Mouse (Mus musculus) spleen, postnatal 10 days (tissue): ENCODE measurements around the gene Dock2.
"Not testable (repeated sequence)": the region's sequence is repeated elsewhere in the genome, so short reads cannot be mapped to it uniquely, and the experiment has no call there.

Experiments
- DNase-seq, 2 experiments: peaks; one replicate each; pipeline ENCODE4 v3.0.0; 2021 to 2022; ENCODE audit warnings: low spot score in 2 of 2

The Dock2 gene

DNA sequence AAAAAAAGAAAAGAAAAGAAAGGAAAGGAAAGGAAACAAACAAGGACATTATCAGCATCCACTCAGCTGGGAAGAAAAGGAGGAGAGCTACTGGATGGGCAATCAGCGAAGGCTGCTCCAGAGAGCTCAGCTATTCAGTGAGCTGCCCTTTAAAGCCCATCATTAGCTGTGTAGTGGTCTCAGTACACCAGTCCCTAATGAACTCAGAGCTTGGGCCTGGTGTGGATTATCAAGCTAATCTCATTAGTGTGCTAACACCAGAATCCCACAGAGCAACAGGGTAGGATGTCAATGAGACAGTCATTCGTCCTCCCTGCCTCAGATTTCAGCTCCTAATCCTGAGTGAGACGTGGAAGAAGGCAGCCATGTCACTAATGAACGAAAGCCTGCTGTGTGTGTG lies 493.4 kb downstream of the Dock2 start:
- no peak for DNase-seq

- no peak for DNase-seq
These were observed 499.4 kb downstream of the Dock2 start for GRCm38 (mm10) chr11:34284124-34284808.

DNA sequence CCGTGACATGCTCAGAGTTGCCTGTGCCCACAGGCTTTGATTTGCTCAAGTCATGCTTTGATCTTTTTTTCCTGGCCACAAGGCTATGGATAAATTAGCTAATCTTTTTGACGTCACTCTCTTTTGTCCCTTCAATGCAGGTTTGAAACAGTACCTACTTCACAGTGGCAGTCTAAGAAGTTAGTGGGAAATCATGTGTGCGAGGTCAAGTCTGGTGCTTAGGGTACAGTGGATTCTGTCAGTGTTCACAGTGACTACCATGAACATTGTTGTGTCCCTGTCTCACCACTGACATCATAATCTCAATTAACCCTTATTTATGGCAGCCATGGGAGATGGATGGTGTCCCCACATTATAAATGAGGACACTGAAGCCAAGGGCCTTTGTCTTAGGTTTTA lies 506.6 kb downstream of the Dock2 start:
- no peak for DNase-seq

DNA sequence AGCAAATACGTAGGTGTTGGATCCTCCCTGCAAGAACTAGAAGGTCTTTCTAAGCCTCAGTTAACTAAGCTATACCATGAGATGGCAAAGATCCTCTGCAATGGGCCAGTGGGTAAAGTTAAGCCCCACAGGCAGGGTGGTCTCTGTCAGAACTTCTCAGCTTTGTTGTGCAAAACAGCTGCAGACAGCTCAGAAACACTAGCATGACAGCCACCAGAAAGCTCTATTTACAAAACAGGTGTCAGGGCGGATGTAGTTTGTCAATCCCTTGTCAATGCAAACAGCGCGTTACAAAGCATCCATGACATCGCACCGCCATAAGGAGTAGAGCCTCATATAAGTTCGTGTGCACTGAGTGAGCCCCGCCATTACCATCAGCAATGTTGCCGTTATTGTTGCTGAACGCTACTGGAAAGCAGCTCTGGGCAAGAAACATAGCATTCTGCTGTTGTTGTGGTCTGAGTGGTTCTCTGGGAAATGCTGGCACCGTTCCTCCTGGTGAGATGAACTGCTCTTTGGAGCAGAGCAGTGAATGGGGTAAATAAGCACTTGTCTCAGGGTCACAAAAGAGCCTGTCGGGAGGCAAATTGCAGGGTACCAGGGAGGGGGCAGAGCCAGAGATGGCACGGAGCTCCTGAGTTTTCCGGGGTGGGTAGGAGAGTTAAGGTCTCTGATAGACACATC lies 507.2 kb downstream of the Dock2 start:
- DNase-seq = no peak

- peak in 1 of 2 experiments; percentile 35 for DNase-seq
These were observed 507.8 kb downstream of the Dock2 start for GRCm38 (mm10) chr11:34275941-34276340.

GRCm38 (mm10) chr11:34272016-34272415 lies 511.7 kb downstream of the Dock2 start:
- no peak for DNase-seq

GRCm38 (mm10) chr11:34264099-34264498 lies 519.6 kb downstream of the Dock2 start:
- DNase-seq = no peak

GRCm38 (mm10) chr11:34258849-34259469 lies 524.7 kb downstream of the Dock2 start:
- DNase-seq = no peak

- DNase-seq = no peak
These were observed 526.0 kb downstream of the Dock2 start for GRCm38 (mm10) chr11:34257548-34258189.

GRCm38 (mm10) chr11:34242979-34243378 lies 540.7 kb downstream of the Dock2 start:
- no peak for DNase-seq

DNA sequence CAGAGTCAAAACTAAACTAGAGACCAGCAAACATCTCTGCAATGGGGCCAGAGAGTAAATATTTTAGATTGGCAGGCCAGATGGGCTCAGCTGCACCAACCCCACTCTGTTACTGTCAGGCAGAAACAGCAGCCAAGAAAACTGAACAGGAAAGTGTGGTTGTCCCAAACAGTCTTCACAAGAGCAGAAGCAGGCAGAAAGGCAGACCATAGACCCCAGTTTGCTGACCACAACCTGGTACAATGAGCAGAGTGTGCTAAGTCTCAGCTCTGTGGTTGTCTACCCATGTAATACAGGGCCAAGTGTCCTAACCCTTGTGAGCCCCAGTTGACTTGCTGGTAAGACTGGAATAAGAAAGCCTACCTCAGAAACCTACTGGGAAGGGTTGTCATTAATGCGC lies 543.4 kb downstream of the Dock2 start:
- no peak for DNase-seq

DNA sequence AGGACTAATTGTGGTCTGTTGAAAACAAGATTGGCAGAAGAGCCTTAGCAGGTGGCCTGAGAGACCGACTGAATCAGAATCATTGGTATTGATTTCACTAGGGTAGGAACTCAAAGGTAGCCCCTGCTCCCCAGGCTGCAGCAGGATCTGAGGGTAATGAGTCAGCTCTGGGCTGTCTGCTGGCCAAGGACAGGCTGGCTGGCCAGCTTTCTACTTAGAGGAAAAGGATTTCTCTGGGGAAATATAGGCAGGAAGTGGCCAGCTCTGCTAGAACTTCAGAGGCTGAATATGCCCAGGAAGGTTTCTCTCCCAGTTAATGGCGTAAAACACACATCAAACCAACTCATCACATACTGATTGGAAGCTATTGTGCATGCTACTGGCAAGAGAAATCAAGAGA lies 544.0 kb downstream of the Dock2 start:
- no peak for DNase-seq

DNA sequence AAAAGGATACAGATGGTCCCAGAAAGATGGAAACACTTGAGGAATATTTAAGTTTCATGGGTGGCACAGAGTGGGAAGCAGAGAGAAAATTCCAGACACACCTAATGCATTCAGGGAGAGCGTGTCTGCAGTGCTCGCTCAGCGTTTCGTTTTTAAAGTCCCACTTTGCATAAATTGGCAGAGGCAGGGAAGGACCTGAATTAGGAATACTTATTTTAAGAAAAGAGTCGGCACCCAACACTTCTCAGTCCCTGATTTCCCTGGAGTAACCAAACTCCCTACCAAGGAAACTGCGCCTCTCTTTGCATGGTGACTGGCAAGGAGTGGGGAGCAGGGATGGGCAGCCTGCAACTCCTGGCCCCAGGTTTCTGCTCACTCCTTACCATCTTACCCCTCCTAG lies 546.8 kb downstream of the Dock2 start:
- no peak for DNase-seq

DNA sequence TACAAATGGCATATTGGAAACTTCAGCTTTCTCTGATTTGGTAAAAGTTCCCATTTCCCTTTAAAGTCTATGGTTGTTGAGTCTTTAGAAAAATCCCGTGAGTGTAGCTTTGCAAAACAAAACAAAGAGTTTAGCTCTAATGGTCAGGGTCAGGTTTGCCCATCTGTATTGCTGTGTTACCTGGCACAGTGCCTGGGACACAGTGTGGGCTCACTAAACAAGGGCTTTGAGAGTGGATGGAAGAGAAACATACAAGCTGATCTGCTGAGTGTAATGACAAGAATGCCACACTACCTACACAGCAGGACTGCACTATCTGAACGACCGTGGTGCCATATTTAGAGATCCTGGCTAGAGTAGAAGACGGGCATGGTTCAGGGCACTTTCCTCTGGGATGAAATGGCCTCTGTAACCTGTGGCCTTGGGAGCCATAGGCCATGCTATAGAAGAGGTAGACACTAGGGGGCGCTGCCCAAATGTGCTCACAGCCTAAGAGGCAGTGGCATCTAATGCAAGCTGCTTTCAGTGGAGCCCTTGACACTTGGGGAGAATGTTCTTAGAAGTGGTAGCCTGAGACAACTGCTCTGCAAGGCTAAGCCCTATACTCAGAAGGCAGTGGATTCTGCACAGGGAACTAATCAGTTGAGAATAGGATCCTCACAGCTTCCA lies 547.5 kb downstream of the Dock2 start:
- DNase-seq = peak in 1 of 2 experiments; percentile 48

GRCm38 (mm10) chr11:34228758-34229364 lies 554.8 kb downstream of the Dock2 start:
- DNase-seq = peak; percentile 37 to 68

- DNase-seq = no peak
These were observed 556.5 kb downstream of the Dock2 start for GRCm38 (mm10) chr11:34227180-34227579.

- not testable (repeated sequence) for DNase-seq
These were observed 563.1 kb downstream of the Dock2 start for GRCm38 (mm10) chr11:34220596-34220995.

DNA sequence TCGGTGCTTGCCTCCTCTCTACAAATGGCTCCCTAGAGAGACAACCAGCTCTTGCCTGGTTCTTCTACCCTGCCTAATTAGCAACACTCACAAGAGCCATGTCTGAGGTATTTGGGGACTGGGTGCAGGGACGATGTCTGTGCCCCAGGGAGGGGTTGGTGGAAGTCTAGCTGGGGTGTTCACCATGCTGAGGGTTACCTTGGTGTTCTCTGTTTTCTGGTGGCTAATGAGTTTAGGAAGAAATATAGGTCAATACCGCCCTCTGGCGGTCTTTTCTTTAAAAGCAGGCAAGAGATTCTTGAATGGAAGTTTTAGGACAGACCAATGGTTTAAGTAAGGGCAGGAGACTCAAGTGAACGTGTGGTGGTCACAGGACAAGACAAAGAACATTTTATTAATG lies 570.8 kb downstream of the Dock2 start:
- peak; percentile 26 to 60 for DNase-seq

DNA sequence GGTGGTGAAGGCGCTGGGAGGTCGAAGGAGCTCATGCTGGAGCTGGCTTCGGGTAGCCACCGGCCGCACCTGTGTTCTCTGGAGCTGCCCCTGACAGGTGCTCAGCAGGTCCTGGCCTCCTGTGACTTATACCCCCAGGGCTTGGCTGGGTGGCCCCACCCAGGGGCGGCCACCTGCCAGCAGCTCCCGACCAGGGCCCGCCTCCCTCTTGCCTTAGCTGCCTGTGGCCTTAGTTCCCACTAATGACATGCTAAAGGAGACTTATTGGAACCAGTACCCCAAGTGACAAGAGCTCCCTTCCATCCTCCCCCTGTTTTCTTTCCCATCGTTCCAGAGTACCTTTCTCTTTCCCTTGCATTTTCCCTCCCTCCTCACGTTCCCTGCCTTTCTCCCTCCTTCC lies 575.7 kb downstream of the Dock2 start, which contains the start of gene Foxi1:
Gene Foxi1 (minus strand): TSS at position 101 of the 400 bp plus-strand sequence.
- no peak for DNase-seq

DNA sequence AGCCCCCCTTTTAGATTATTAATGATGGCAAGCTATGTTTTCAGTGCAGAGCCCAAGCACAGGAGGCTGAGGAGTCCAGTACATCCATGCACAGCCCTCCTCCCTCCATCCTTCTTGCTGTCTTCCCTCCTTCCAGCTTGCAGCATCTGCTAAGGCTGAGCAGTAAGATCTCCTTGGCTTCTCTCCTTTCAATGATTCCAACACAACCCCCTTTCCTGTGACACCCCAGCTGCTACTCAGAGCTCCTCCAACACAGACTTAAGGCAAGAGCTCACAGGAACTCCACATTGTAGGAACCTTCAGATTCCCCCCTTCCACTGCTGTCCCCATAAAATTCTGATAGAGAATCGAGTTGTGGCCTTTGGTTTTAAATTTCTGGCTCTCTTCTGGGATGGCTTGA lies 580.9 kb downstream of the Dock2 start:
- DNase-seq = no peak

GRCm38 (mm10) chr11:34195142-34195541 lies 588.5 kb downstream of the Dock2 start:
- no peak for DNase-seq
